Mouse (Mus musculus) layer of hippocampus, adult 9-11 months (tissue): ENCODE data around the gene 1110008L16Rik.
"Not testable (repeated sequence)": the region's sequence is repeated elsewhere in the genome, so short reads cannot be mapped to it uniquely, and the experiment has no call there.

Experiments
- DNase-seq: peaks from one replicate; pipeline ENCODE4 v3.0.0; 2022

Gene 1110008L16Rik

GRCm38 (mm10) chr12:55392733-55393577, 93.6 kb downstream of the 1110008L16Rik start:
- no peak for DNase-seq

- DNase-seq: not testable (repeated sequence)
Observed at GRCm38 (mm10) chr12:55395601-55396000, 96.2 kb downstream of the 1110008L16Rik start.

GRCm38 (mm10) chr12:55396536-55396935, 97.2 kb downstream of the 1110008L16Rik start:
- no peak for DNase-seq

- DNase-seq: no peak
Observed at GRCm38 (mm10) chr12:55397544-55398239, 98.3 kb downstream of the 1110008L16Rik start.

GRCm38 (mm10) chr12:55398240-55399127, 99.1 kb downstream of the 1110008L16Rik start:
- DNase-seq: peak; percentile 92

- no peak for DNase-seq
Observed at GRCm38 (mm10) chr12:55399128-55399677, 99.8 kb downstream of the 1110008L16Rik start.

- no peak for DNase-seq
Observed at GRCm38 (mm10) chr12:55407888-55408287, 108.5 kb downstream of the 1110008L16Rik start.

GRCm38 (mm10) chr12:55415255-55415654, 115.9 kb downstream of the 1110008L16Rik start:
- no peak for DNase-seq

GRCm38 (mm10) chr12:55415762-55416161, 116.4 kb downstream of the 1110008L16Rik start:
- no peak for DNase-seq

- no peak for DNase-seq
Observed at GRCm38 (mm10) chr12:55420220-55420619, 120.8 kb downstream of the 1110008L16Rik start.

- DNase-seq: no peak
Observed at GRCm38 (mm10) chr12:55422057-55422456, 122.7 kb downstream of the 1110008L16Rik start.

- DNase-seq: no peak
Observed at GRCm38 (mm10) chr12:55426300-55426699, 126.9 kb downstream of the 1110008L16Rik start.

- DNase-seq: no peak
Observed at GRCm38 (mm10) chr12:55429201-55429600, 129.8 kb downstream of the 1110008L16Rik start.

GRCm38 (mm10) chr12:55429956-55430355, 130.6 kb downstream of the 1110008L16Rik start:
- DNase-seq: no peak
